Comparison of ENCODE assay signal across 25 mouse cellular contexts in genomic region chr2:90620815-90621214, GRCm38 (mm10). TPM values are rescaled to one million over a fixed set of nuclear protein-coding genes. Genes with fewer than 3 reads are reported as not detected.
DNase-seq lines count a peak whose midpoint lies in the region; ATAC-seq lines count a peak whose summit lies in the region.
"Had no signal": no experiment of that assay in that cellular context is flagged by ENCODE, and none has a peak within 500 bp of the region (broad histone marks: within the 10 kb centered on the region; RNA-seq: fewer than 3 reads in every experiment).

No protein-coding gene starts in this region.

- H3K27me3 ChIP-seq in limb, embryonic 11.5 days (ENCODE audit: control insufficient read depth, insufficient read depth, low read length) = no peaks in the 10 kb centered on the region
- H3K27me3 ChIP-seq in limb, embryonic 10.5 days (ENCODE audit: low read depth, poor library complexity, severe bottlenecking) = no peaks in the 10 kb centered on the region
- H3K27me3 ChIP-seq: embryonic facial prominence, embryonic 13.5 days; forebrain, embryonic 12.5 days had no signal

- no peaks in the 10 kb centered on the region for H3K9me3 ChIP-seq in limb, embryonic 11.5 days (ENCODE audit: control insufficient read depth, low read length)
- H3K9me3 ChIP-seq in limb, embryonic 10.5 days (replicated peaks) = no peaks in the 10 kb centered on the region
- H3K9me3 ChIP-seq: embryonic facial prominence, embryonic 13.5 days; embryonic facial prominence, embryonic 15.5 days; forebrain, embryonic 10.5 days; forebrain, embryonic 12.5 days; G1E had no signal

- no peak overlapping the region for H3K27ac ChIP-seq in limb, embryonic 11.5 days (replicated peaks; ENCODE audit: low read depth, low read length)
- H3K27ac ChIP-seq in limb, embryonic 10.5 days = no peak overlapping the region
- H3K27ac ChIP-seq: embryonic facial prominence, embryonic 13.5 days; embryonic facial prominence, embryonic 15.5 days; forebrain, embryonic 10.5 days; forebrain, embryonic 12.5 days had no signal

- WGBS in limb, embryonic 11.5 days = 77% methylated on average over 5 of the region's 5 CpGs
- 72% methylated on average over 5 of the region's 5 CpGs for WGBS in limb, embryonic 10.5 days

- H3K36me3 ChIP-seq in limb, embryonic 11.5 days (ENCODE audit: control insufficient read depth, insufficient read depth, low read length) = no peaks in the 10 kb centered on the region
- no peaks in the 10 kb centered on the region for H3K36me3 ChIP-seq in limb, embryonic 10.5 days
- H3K36me3 ChIP-seq: embryonic facial prominence, embryonic 13.5 days; embryonic facial prominence, embryonic 15.5 days; forebrain, embryonic 10.5 days; forebrain, embryonic 12.5 days; G1E had no signal

- peak; percentile 52 for DNase-seq in heart, adult 11 months
- DNase-seq in heart, adult 8-10 months (ENCODE audit: low spot score) = no peak
- peak; percentile 16 for DNase-seq in limb, embryonic 11.5 days (ENCODE audit: low spot score)
- DNase-seq in limb, embryonic 10.5 days (ENCODE audit: low spot score) = no peak
- peak; percentile 61 for DNase-seq in MN1 (ENCODE audit: low spot score)
- DNase-seq: adrenal gland, adult 2 months; adrenal gland, postnatal 10 days; adrenal gland, postnatal 25 days; B cell, adult 2 months; cerebellum, adult 11 months; cerebellum, adult 18-20 months; cerebellum, adult 8-10 months; cerebellum, adult 9-11 months; cerebellum, postnatal 14 days; cerebellum, postnatal 36 days; embryo, embryonic 11 days had no signal

- H3K4me1 ChIP-seq in limb, embryonic 11.5 days (ENCODE audit: control insufficient read depth, insufficient read depth, low read length) = no peaks in the 10 kb centered on the region
- no peaks in the 10 kb centered on the region for H3K4me1 ChIP-seq in limb, embryonic 10.5 days
- H3K4me1 ChIP-seq: embryonic facial prominence, embryonic 15.5 days; forebrain, embryonic 12.5 days had no signal

- no peak for ATAC-seq in limb, embryonic 11.5 days (ENCODE audit: insufficient number of reproducible peaks, low FRiP score, low TSS enrichment, low read depth)
- ATAC-seq: CD4-positive, CD25-positive, alpha-beta regulatory T cell, adult 4 months; forebrain, embryonic 14.5 days; forebrain, embryonic 16.5 days had no signal

- H3K9ac ChIP-seq in limb, embryonic 11.5 days (ENCODE audit: low read length) = no peak overlapping the region
- H3K9ac ChIP-seq: embryonic facial prominence, embryonic 13.5 days; embryonic facial prominence, embryonic 15.5 days; forebrain, embryonic 12.5 days had no signal

- no peak overlapping the region for H3K4me2 ChIP-seq in limb, embryonic 11.5 days (ENCODE audit: low read depth, severe bottlenecking)
- H3K4me2 ChIP-seq: embryonic facial prominence, embryonic 13.5 days; embryonic facial prominence, embryonic 15.5 days; forebrain, embryonic 12.5 days had no signal

- no peak overlapping the region for H3K4me3 ChIP-seq in limb, embryonic 11.5 days (ENCODE audit: low read depth, low read length)
- no peak overlapping the region for H3K4me3 ChIP-seq in limb, embryonic 10.5 days
- H3K4me3 ChIP-seq: embryonic facial prominence, embryonic 13.5 days; embryonic facial prominence, embryonic 15.5 days; erythroblast, embryonic 14.5 days; forebrain, embryonic 10.5 days; forebrain, embryonic 12.5 days had no signal

RNA-seq across cellular contexts. Expression of gene Ptprj, which starts 40.4 kb away (rescaled TPM):
- 1 to 10 TPM; 6.0 to 7.3 (median 7.0) TPM for total RNA-seq in heart, adult 8-10 months (2022)
- 1.4 TPM in 2 replicates for polyA plus RNA-seq in limb, embryonic 11.5 days (2014; fragmentation: Nextera tagmentation; extraction: Ambion mirVana)
- 1.0 and 1.3 TPM in 2 replicates for polyA plus RNA-seq in limb, embryonic 10.5 days (2016; fragmentation: Nextera tagmentation; extraction: Ambion mirVana)
- polyA plus RNA-seq: erythroblast, embryonic 14.5 days had no signal

RNA-seq across cellular contexts. Expression of gene Nup160, which starts 56.2 kb away (rescaled TPM):
- 10 to 100 TPM in 3 of 4 experiments, 1 to 10 TPM in 1; 9.6 to 14.1 (median 13.6) TPM for total RNA-seq in heart, adult 8-10 months (2022)
- 66.2 and 74.0 TPM in 2 replicates for polyA plus RNA-seq in limb, embryonic 11.5 days (2014; fragmentation: Nextera tagmentation; extraction: Ambion mirVana)
- 70.8 and 79.1 TPM in 2 replicates for polyA plus RNA-seq in limb, embryonic 10.5 days (2016; fragmentation: Nextera tagmentation; extraction: Ambion mirVana)

Comparison
In these comparisons a context has a peak if more than half of its experiments do, and no peak if none do; other contexts are left out.
1. DNase-seq: peak in heart, adult 11 months (single experiment), limb, embryonic 11.5 days (single experiment) and MN1 (single experiment); none in heart, adult 8-10 months (single experiment) and limb, embryonic 10.5 days (single experiment).